Mouse (Mus musculus): Measurements from ENCODE around the gene Csnk1d.

DNA sequence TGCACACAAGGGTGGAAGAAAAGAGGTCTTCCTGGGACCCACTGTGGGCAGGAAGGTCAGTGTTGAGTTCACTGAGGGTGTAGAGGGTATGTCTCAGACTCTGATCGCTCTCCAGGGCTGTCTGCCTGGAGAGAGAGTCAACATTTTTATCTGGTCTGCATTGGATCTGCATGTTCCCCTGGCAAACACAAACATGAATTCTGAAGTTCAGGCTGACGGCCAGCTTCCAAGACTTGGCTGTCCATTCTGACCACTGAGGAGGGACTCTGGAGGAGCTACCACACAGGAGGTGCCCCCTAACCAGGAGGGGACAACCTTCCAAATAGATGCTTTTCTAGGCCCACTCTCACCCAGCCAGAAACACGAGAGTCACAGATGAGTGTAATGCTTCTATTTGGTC is 661 bp upstream of the Csnk1d start:
- TF ChIP-seq CTCF (IDR thresholded peaks at IDR 0.05; ENCODE audit: control insufficient read depth, insufficient read depth, insufficient replicate concordance, low read depth, low read length) (no peak), POLR2A (IDR thresholded peaks at IDR 0.05; ENCODE audit: control insufficient read depth, low read depth, low read length) (no peak)

Measured in testis, adult 2 months (tissue).